Mouse (Mus musculus): ENCODE data around the gene Atp2b1. TPM values are rescaled to one million over a fixed set of nuclear protein-coding genes. Genes with fewer than 3 reads are reported as not detected.
A peak's percentile ranks its signal among the peaks of the same experiment; 100 is the strongest.

The Atp2b1 gene
- total RNA-seq (2021): 10 to 100 TPM; 63.8 to 72.3 TPM
- long read RNA-seq, experiment 1, partial matches to known transcripts: 3 of 20 reads
- long read RNA-seq, experiment 1, other reads (novel, unspliced or antisense): 17 of 20 reads
- long read RNA-seq, experiment 2, partial matches to known transcripts: 2 of 15 reads
- long read RNA-seq, experiment 2, other reads (novel, unspliced or antisense): 12 of 15 reads

DNA sequence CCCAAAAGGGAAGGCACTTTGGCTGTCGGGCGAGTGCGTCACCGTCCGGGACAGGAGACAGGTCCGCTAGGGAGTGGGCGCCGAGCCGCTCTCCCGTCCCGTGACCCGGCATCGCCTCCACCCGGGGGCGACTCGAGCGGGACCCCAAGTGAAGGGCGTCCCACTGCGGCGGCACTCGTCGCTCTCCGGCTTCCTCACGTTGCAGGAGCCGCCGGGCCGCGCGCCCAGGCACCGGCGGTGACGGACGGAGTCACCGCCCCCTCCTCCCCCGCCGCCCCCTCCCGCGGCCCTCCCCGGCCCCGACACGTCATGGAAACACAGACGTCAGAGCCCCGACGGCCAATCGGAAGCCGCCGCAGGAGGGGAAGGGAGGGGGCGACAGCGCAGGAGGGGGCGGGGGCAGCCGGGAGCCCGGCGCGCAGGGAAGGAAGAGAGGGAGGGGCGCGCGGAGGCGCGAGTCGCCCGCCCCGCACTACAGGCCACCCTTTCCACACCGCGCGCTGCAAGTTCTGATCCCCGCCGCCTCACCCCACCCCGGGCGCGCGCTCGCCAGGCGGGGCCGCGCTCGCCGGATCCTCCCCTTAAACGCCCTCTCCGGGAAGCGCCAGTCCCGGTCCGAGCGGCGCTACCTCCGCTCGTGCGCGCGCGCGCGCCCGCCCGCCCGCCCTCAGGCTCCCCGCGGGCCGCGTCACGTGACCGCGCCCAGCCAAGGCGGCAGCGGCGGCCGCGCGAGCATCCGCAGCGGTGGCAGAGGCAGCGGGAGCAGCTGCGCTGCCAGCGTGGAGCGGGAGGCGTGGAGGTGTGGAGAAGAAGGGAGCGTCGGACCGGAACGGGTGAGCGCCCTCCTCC lies at the start of gene Atp2b1:
Gene Atp2b1, plus strand, starts transcription at position 446 of the 849 bp plus-strand sequence.
- peak; percentile 92 for DNase-seq (ENCODE audit: low spot score)

GRCm38 (mm10) chr10:98864851-98865250 lies 49.4 kb upstream of the Atp2b1 start:
- DNase-seq (ENCODE audit: low spot score): no peak

- DNase-seq (ENCODE audit: low spot score): no peak
Observed at GRCm38 (mm10) chr10:98866836-98867370, 47.3 kb upstream of the Atp2b1 start.

DNA sequence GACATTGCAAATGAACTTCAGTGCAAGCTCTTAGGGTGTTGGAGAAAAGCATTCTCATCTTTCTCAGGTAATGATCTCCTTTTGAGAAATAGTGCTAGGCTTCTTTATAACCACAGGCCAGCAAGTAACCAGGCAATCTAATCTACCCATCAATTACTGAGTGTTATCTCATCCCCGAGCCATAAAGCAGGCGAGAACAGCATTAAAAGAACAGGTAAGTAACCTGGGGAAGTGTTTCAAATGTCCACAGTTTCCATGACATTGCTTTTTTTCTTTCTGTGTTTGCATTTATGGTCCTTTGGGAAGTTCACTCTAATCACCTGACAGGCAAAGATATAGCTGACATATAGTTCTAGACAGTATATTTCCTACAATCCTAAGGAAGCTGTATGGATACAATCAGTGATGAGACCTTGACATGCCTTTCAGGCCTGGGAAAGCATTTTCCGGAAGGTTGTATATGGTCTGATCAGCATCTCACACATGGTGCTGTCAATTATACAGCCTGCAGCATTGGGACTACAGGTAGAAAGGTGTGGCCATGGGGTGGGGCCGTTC lies 45.8 kb upstream of the Atp2b1 start:
- DNase-seq (ENCODE audit: low spot score): no peak

GRCm38 (mm10) chr10:98877855-98878254 lies 36.4 kb upstream of the Atp2b1 start:
- no peak for DNase-seq (ENCODE audit: low spot score)

- no peak for DNase-seq (ENCODE audit: low spot score)
Observed at GRCm38 (mm10) chr10:98878636-98879035, 35.6 kb upstream of the Atp2b1 start.

DNA sequence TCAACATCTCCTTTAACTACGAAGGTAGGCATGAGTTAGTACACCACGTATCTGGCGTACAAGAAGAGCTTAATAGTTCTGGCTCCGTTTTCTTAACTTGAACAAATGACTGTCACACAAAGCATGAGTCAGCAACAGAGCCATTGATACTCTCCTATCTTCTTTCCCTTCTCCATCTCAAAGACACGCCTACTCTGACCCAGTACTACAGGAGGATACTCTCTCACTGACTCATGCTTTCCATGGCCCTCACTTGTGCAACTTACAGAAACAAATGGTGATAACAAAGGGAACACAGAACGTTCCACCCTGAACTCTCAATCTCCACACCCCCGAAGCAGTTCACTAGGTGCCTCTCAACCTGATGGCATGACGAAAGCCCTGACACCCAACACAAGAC lies 34.1 kb upstream of the Atp2b1 start:
- DNase-seq (ENCODE audit: low spot score): no peak

DNA sequence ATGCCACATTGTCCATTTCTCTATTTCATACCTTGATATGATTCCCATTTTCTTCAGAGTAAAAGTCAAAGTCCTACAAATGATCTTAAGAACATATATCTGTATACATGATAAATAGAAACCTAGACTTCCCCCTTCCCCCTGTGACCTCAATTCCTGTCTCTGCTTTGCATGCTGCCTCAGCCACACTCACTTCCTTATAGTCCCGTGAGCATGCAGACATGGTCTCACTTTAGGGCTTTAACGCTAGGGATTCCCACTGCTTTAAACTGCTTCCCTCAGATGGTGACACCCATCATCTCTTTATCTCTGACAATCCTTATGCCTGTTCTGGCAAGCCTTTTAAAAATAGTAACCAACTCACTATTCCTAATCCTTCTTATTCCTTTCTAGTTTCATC lies 33.5 kb upstream of the Atp2b1 start:
- no peak for DNase-seq (ENCODE audit: low spot score)

DNA sequence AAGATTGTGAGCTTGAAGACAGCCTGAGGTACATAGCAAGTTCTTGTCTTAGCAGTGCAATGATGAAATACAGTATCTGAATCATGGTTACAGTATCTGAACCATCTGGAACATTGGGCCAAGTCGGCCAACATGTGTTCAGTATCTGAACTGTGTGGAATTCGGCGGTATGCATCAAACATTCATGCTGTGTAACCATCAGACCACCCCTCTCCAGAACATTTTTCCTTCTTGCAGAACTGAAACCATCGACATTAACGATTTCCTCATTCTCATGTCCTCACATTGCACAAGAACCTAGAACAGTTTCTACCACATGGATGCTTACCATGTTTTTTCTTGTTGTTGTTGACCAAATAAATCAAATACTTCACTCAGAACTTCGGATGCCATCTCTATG lies 32.7 kb upstream of the Atp2b1 start:
- no peak for DNase-seq (ENCODE audit: low spot score)

DNA sequence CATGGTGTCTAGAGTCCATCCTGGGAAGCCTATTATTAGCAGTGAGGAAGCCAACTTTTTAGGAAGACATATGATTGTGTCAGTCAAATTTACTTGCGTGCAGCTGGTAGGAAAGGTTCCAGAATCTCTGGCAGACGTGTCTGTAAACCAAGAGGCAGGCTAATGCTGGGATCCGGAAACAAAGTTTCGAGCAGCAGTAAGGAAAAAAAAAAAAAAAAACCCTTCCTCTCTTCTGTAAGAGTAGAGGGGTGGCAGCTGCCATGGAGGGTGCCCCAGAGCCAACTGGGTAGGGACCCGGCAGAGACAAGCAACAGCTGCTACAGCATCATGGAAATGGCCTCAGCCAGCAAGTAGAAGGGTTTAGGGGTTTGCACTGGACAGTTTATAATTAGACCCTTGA lies 31.6 kb upstream of the Atp2b1 start:
- peak; percentile 20 for DNase-seq (ENCODE audit: low spot score)

GRCm38 (mm10) chr10:98884445-98884844 lies 29.8 kb upstream of the Atp2b1 start:
- no peak for DNase-seq (ENCODE audit: low spot score)

DNA sequence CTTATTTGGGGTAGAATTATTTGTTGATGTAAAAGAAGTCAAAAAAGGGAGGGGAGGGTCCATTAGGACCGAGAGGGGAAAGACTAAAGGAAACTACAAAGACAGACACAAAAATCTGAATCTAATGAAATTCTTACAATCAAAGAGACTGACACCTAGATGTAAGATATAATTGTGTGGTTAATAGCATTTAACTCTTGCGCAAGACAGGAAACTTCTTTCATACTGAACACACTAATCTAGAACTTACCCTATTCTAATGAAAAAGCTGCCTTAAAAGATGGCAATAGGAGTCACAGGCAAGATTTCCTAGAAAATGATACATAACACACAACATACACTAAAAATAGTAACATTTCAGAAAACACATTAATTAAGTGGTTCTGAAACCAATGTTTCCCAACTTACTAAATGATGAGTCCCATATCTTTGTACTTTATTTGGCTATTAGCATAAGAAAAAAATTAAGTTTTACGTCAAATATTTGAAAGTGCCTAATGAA lies 27.4 kb upstream of the Atp2b1 start:
- DNase-seq (ENCODE audit: low spot score): no peak

DNA sequence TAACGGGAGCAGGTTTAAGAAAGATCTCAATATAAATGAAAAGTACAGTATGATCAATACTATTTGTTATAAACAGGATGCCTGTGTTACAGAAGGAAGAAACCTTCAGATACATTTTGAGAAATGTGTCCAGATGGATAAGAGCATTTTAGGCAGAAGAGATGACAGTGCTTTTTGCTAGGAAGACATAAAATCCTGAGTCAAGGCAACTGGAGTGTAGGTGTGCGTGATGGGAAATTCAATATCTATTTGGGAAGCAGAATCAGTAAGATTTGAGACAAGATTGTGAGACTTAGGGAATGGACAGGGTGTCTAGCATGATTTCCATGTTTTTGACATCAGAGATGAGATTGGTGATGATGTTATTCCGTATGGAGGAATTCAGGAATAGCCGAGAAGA lies 22.8 kb upstream of the Atp2b1 start:
- no peak for DNase-seq (ENCODE audit: low spot score)

DNA sequence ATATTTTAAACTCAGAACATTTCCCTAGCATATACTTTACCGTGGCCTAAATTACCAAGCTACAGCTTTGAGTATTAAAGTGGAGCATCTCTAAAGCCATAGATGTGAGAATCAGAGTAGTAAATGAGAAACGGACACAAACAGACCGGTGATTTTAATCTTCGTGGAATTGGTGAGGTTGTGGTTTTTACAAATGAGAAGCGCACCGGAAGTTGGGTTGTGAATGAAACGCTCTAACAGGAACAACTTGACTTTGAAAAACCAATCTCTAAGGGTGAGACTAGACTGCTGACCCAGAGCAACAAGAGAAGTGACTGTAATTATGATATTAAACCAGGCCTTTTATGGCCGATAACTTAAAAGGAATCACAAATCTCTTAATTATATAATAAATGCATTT lies 16.7 kb upstream of the Atp2b1 start:
- DNase-seq (ENCODE audit: low spot score): no peak

DNA sequence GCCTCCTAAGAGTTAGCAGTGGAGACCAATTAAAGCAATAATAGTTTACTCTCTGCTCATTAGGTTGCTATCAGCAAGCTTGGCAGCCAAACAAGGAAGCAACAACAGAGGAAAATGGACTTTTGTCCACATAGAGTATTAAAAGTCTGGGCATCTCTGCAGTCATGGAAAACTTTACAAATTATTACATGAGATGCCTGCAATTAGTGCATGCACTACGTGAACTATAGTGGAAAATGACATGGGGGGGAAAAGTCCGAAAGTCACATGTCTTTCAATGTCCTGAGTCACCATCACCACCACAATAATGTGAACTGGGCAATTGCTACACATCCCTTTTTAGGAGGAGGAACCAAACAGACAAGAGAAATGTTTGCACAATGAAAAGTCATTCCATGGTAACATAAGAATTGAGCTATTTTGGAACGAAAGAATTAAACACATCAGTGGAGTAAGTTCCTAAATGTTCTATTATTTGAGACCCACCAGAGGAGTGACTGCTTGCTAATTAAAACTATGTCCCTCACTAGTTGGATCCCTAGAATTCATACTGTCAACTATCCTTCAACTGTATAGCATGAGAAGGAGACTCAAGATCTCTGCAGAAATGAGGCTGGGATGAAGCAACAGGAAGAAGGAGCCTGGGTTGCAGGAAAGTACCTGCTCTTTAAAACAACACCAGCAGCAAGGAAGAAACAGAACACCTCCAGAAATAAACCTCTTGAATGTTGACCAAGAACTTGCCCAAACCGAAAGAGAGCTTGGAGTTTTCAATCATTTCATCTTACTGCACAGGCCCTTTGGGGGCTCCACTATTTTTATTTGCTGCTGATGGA lies 16.1 kb upstream of the Atp2b1 start:
- no peak for DNase-seq (ENCODE audit: low spot score)

GRCm38 (mm10) chr10:98901533-98901932 lies 12.7 kb upstream of the Atp2b1 start:
- DNase-seq (ENCODE audit: low spot score): no peak

DNA sequence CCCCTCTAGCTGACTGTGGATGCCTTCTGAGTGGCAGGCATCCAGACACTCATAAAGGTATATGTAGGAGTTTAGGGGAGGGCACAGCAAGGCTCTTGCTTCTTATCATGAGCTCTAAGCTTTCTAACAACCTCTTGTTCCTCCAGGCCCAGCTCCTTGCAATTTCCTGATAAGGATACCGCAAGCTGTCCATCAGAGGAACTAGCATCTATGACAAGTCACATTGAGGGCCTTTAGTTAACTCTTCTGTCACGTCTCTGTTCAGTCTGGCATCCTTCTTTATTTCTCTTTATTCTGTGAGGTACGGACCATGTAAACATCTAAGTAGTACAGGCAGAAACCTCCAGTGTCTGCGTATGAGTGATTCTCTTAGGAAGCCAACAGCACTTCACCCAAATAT lies 8.2 kb upstream of the Atp2b1 start:
- DNase-seq (ENCODE audit: low spot score): no peak

DNA sequence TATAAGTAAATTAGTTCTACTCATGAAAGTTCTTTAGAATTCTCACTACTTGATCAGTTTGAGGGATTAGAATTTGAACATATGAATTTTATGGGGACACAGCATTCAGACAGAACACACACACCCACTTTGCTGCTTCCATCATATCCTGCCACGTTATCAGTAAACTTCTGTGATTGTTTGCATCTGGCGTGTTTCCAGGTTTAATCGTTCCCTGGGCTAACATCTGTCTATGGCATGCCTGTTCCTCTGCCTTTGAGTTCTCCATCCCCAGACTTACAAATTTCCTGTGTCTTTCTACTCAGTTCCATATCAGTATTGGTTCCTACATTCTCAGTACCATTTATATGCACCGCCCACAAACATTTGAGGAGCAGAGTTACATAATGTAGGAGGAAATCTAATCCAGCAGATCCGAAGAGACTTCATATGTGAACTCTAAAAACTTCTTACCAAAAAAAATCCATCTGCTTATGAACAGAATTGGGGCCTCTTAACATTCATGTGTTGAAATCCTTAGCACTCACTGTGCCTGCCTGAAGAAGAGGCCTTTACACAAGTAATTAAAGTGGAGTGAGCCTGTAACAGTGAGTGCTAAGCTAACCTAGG lies 7.2 kb upstream of the Atp2b1 start:
- DNase-seq (ENCODE audit: low spot score): no peak

GRCm38 (mm10) chr10:98913610-98913960 lies 621 bp upstream of the Atp2b1 start:
- no peak for DNase-seq (ENCODE audit: low spot score)

GRCm38 (mm10) chr10:98914810-98915241 lies 620 bp downstream of the Atp2b1 start:
- peak; percentile 84 for DNase-seq (ENCODE audit: low spot score)

- DNase-seq (ENCODE audit: low spot score): peak; percentile 27
Observed at GRCm38 (mm10) chr10:98915398-98915931, 1.3 kb downstream of the Atp2b1 start.

Data from gastrocnemius, adult 18-20 months (tissue).